Mouse (Mus musculus): ENCODE measurements around the gene Mgat3. TPM values are rescaled to one million over a fixed set of nuclear protein-coding genes. Genes with fewer than 3 reads are reported as not detected.
A peak's percentile ranks its signal among the peaks of the same experiment; 100 is the strongest.

The Mgat3 gene
- polyA plus RNA-seq, 1 experiment from 2014 or later = 15.2 TPM

GRCm38 (mm10) chr15:80175756-80176155 lies 2.2 kb downstream of the Mgat3 start:
- H3K4me2 ChIP-seq (ENCODE audit: low read length) = peak overlapping the region; percentile 78
- H3K27ac ChIP-seq (ENCODE audit: low read length) = no peak overlapping the region
- H3K4me3 ChIP-seq (ENCODE audit: low read depth, low read length) = no peak overlapping the region
- H3K9ac ChIP-seq (ENCODE audit: low read depth, low read length) = no peak overlapping the region
- H3K27me3 ChIP-seq (ENCODE audit: control insufficient read depth, insufficient read depth, low read depth, low read length) = no peaks in the 10 kb centered on the region
- WGBS = 64% methylated on average over 6 of the region's 6 CpGs
- no peak for ATAC-seq
- H3K36me3 ChIP-seq (ENCODE audit: control insufficient read depth, insufficient read depth, low read length) = no peaks in the 10 kb centered on the region
- peaks cover 24% of the 10 kb centered on the region for H3K4me1 ChIP-seq (ENCODE audit: control insufficient read depth, insufficient read depth, low read length)
- H3K9me3 ChIP-seq (replicated peaks; ENCODE audit: control insufficient read depth, low read length, poor library complexity, severe bottlenecking) = no peaks in the 10 kb centered on the region

GRCm38 (mm10) chr15:80181561-80181960 lies 8.0 kb downstream of the Mgat3 start:
- Histone ChIP-seq H3K36me3 (ENCODE audit: control insufficient read depth, insufficient read depth, low read length) (no peaks in the 10 kb centered on the region), H3K27me3 (ENCODE audit: control insufficient read depth, insufficient read depth, low read depth, low read length) (no peaks in the 10 kb centered on the region), H3K9ac (ENCODE audit: low read depth, low read length) (no peak overlapping the region), H3K9me3 (replicated peaks; ENCODE audit: control insufficient read depth, low read length, poor library complexity, severe bottlenecking) (no peaks in the 10 kb centered on the region), H3K4me2 (ENCODE audit: low read length) (no peak overlapping the region), H3K4me1 (ENCODE audit: control insufficient read depth, insufficient read depth, low read length) (peaks cover 2% of the 10 kb centered on the region; the same call in 1 of the 2 replicates), H3K4me3 (ENCODE audit: low read depth, low read length) (no peak overlapping the region), H3K27ac (ENCODE audit: low read length) (no peak overlapping the region)
- 83% methylated on average over 7 of the region's 7 CpGs for WGBS
- no peak for ATAC-seq

GRCm38 (mm10) chr15:80182072-80182700 lies 8.7 kb downstream of the Mgat3 start:
- H3K27ac ChIP-seq (ENCODE audit: low read length) = no peak overlapping the region
- H3K4me2 ChIP-seq (ENCODE audit: low read length) = no peak overlapping the region
- no peak overlapping the region for H3K4me3 ChIP-seq (ENCODE audit: low read depth, low read length)
- H3K36me3 ChIP-seq (ENCODE audit: control insufficient read depth, insufficient read depth, low read length) = no peaks in the 10 kb centered on the region
- H3K9ac ChIP-seq (ENCODE audit: low read depth, low read length) = no peak overlapping the region
- H3K4me1 ChIP-seq (ENCODE audit: control insufficient read depth, insufficient read depth, low read length) = no peaks in the 10 kb centered on the region; the same call in 1 of the 2 replicates
- H3K9me3 ChIP-seq (replicated peaks; ENCODE audit: control insufficient read depth, low read length, poor library complexity, severe bottlenecking) = no peaks in the 10 kb centered on the region
- no peak for ATAC-seq
- 94% methylated on average over 4 of the region's 4 CpGs for WGBS
- no peaks in the 10 kb centered on the region for H3K27me3 ChIP-seq (ENCODE audit: control insufficient read depth, insufficient read depth, low read depth, low read length)

- H3K27me3 ChIP-seq (ENCODE audit: control insufficient read depth, insufficient read depth, low read depth, low read length) = no peaks in the 10 kb centered on the region
- no peaks in the 10 kb centered on the region for H3K9me3 ChIP-seq (replicated peaks; ENCODE audit: control insufficient read depth, low read length, poor library complexity, severe bottlenecking)
- no peak overlapping the region for H3K27ac ChIP-seq (ENCODE audit: low read length)
- no peak overlapping the region for H3K4me2 ChIP-seq (ENCODE audit: low read length)
- H3K36me3 ChIP-seq (ENCODE audit: control insufficient read depth, insufficient read depth, low read length) = no peaks in the 10 kb centered on the region
- H3K4me1 ChIP-seq (ENCODE audit: control insufficient read depth, insufficient read depth, low read length) = no peaks in the 10 kb centered on the region
- H3K9ac ChIP-seq (ENCODE audit: low read depth, low read length) = no peak overlapping the region
- WGBS = 85% methylated on average over 5 of the region's 5 CpGs
- no peak overlapping the region for H3K4me3 ChIP-seq (ENCODE audit: low read depth, low read length)
- ATAC-seq = no peak
These were observed 15.4 kb downstream of the Mgat3 start for GRCm38 (mm10) chr15:80188927-80189326.

- no peaks in the 10 kb centered on the region for H3K27me3 ChIP-seq (ENCODE audit: control insufficient read depth, insufficient read depth, low read depth, low read length)
- no peak overlapping the region for H3K4me3 ChIP-seq (ENCODE audit: low read depth, low read length)
- H3K9me3 ChIP-seq (replicated peaks; ENCODE audit: control insufficient read depth, low read length, poor library complexity, severe bottlenecking) = no peaks in the 10 kb centered on the region
- H3K9ac ChIP-seq (ENCODE audit: low read depth, low read length) = no peak overlapping the region
- no peaks in the 10 kb centered on the region for H3K4me1 ChIP-seq (ENCODE audit: control insufficient read depth, insufficient read depth, low read length)
- H3K36me3 ChIP-seq (ENCODE audit: control insufficient read depth, insufficient read depth, low read length) = no peaks in the 10 kb centered on the region
- WGBS = 67% methylated on average over 4 of the region's 4 CpGs
- ATAC-seq = no peak
- H3K4me2 ChIP-seq (ENCODE audit: low read length) = no peak overlapping the region
- H3K27ac ChIP-seq (ENCODE audit: low read length) = no peak overlapping the region
These were observed 16.6 kb downstream of the Mgat3 start for GRCm38 (mm10) chr15:80190075-80190474.

- H3K36me3 ChIP-seq (ENCODE audit: control insufficient read depth, insufficient read depth, low read length) = no peaks in the 10 kb centered on the region
- ATAC-seq = no peak
- H3K27me3 ChIP-seq (ENCODE audit: control insufficient read depth, insufficient read depth, low read depth, low read length) = no peaks in the 10 kb centered on the region
- no peak overlapping the region for H3K4me3 ChIP-seq (ENCODE audit: low read depth, low read length)
- no peaks in the 10 kb centered on the region for H3K4me1 ChIP-seq (ENCODE audit: control insufficient read depth, insufficient read depth, low read length)
- H3K9ac ChIP-seq (ENCODE audit: low read depth, low read length) = no peak overlapping the region
- WGBS = 74% methylated on average over 8 of the region's 8 CpGs
- no peak overlapping the region for H3K4me2 ChIP-seq (ENCODE audit: low read length)
- H3K9me3 ChIP-seq (replicated peaks; ENCODE audit: control insufficient read depth, low read length, poor library complexity, severe bottlenecking) = no peaks in the 10 kb centered on the region
- no peak overlapping the region for H3K27ac ChIP-seq (ENCODE audit: low read length)
These were observed 18.2 kb downstream of the Mgat3 start for GRCm38 (mm10) chr15:80191585-80192245.

GRCm38 (mm10) chr15:80192246-80192585 lies 18.7 kb downstream of the Mgat3 start:
- no peaks in the 10 kb centered on the region for H3K9me3 ChIP-seq (replicated peaks; ENCODE audit: control insufficient read depth, low read length, poor library complexity, severe bottlenecking)

GRCm38 (mm10) chr15:80192847-80193246 lies 19.3 kb downstream of the Mgat3 start:
- ATAC-seq = no peak
- no peaks in the 10 kb centered on the region for H3K27me3 ChIP-seq (ENCODE audit: control insufficient read depth, insufficient read depth, low read depth, low read length)
- no peaks in the 10 kb centered on the region for H3K9me3 ChIP-seq (replicated peaks; ENCODE audit: control insufficient read depth, low read length, poor library complexity, severe bottlenecking)
- H3K9ac ChIP-seq (ENCODE audit: low read depth, low read length) = no peak overlapping the region
- no peak overlapping the region for H3K4me3 ChIP-seq (ENCODE audit: low read depth, low read length)
- no peak overlapping the region for H3K27ac ChIP-seq (ENCODE audit: low read length)
- WGBS = 89% methylated on average over 7 of the region's 7 CpGs
- no peaks in the 10 kb centered on the region for H3K36me3 ChIP-seq (ENCODE audit: control insufficient read depth, insufficient read depth, low read length)
- no peaks in the 10 kb centered on the region for H3K4me1 ChIP-seq (ENCODE audit: control insufficient read depth, insufficient read depth, low read length)
- no peak overlapping the region for H3K4me2 ChIP-seq (ENCODE audit: low read length)

More at GRCm38 (mm10) chr15:80192246-80192585, 18.7 kb downstream of the Mgat3 start:
- H3K36me3 ChIP-seq (ENCODE audit: control insufficient read depth, insufficient read depth, low read length) = no peaks in the 10 kb centered on the region
- no peak overlapping the region for H3K9ac ChIP-seq (ENCODE audit: low read depth, low read length)
- 91% methylated on average over 5 of the region's 6 CpGs for WGBS
- no peak overlapping the region for H3K4me3 ChIP-seq (ENCODE audit: low read depth, low read length)
- no peak overlapping the region for H3K4me2 ChIP-seq (ENCODE audit: low read length)
- H3K27me3 ChIP-seq (ENCODE audit: control insufficient read depth, insufficient read depth, low read depth, low read length) = no peaks in the 10 kb centered on the region
- ATAC-seq = no peak
- H3K4me1 ChIP-seq (ENCODE audit: control insufficient read depth, insufficient read depth, low read length) = no peaks in the 10 kb centered on the region
- H3K27ac ChIP-seq (ENCODE audit: low read length) = no peak overlapping the region

- Histone ChIP-seq H3K27me3 (ENCODE audit: control insufficient read depth, insufficient read depth, low read depth, low read length) (no peaks in the 10 kb centered on the region), H3K27ac (ENCODE audit: low read length) (no peak overlapping the region), H3K9ac (ENCODE audit: low read depth, low read length) (no peak overlapping the region), H3K4me2 (ENCODE audit: low read length) (no peak overlapping the region), H3K36me3 (ENCODE audit: control insufficient read depth, insufficient read depth, low read length) (no peaks in the 10 kb centered on the region), H3K9me3 (replicated peaks; ENCODE audit: control insufficient read depth, low read length, poor library complexity, severe bottlenecking) (no peaks in the 10 kb centered on the region), H3K4me1 (ENCODE audit: control insufficient read depth, insufficient read depth, low read length) (no peaks in the 10 kb centered on the region), H3K4me3 (ENCODE audit: low read depth, low read length) (no peak overlapping the region)
- WGBS = 45% methylated on average over 2 of the region's 2 CpGs
- ATAC-seq = no peak
These were observed 26.0 kb downstream of the Mgat3 start for GRCm38 (mm10) chr15:80199556-80199955.
